Mouse (Mus musculus): ENCODE results near the gene Htr5a. TPM values are rescaled to one million over a fixed set of nuclear protein-coding genes. Genes with fewer than 3 reads are reported as not detected.

The Htr5a gene
- polyA plus RNA-seq (2015; fragmentation: Nextera tagmentation; extraction: Ambion mirVana) = 0.66 and 0.72 TPM in 2 replicates

DNA sequence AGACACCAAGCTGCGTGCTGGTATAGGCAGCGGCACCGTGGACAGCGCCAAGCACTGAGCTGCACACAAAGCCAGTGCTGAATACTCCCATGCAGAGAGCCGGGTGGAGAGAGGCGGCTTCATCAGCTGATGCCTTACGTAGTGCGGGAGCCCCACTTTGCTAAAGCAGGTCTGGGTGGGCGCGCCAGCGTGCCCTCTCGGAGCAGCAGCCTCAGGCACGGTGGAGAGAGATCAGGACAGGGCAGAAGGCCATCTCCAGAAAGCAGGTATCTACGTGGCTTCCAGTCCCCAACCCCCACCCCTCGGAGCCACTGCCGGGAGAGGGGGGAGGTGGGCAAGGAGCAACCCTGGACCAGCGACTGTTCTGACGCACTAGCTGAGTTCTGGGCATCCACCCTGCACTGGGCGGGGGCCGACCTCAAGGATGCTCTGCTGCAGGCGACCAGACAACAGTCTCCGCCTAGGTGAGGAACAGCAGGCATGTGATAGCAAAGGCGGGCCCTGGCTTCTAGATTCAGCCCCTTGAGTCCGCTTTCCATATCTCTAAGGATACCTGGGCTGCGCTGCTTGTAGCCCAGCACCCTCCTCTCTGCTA lies at the start of gene Htr5a:
Gene Htr5a, plus strand, starts transcription at position 449 of the 595 bp plus-strand sequence.
- Histone ChIP-seq H3K4me1 (0 out of 2 replicates have a peak, but pooled peaks cover 4% of the 10 kb centered on the region), H3K27ac (replicated peaks) (no peak within 1 kb of the TSS), H3K4me3 (peak within 1 kb of the TSS; percentile 47), H3K9me3 (no peaks in the 10 kb centered on the region), H3K9ac (replicated peaks) (peak within 1 kb of the TSS; percentile 56), H3K27me3 (peaks cover 7% of the 10 kb centered on the region), H3K36me3 (no peaks in the 10 kb centered on the region), H3K4me2 (replicated peaks) (peak within 1 kb of the TSS; percentile 71)
- WGBS = 4% methylated on average over 25 of the region's 25 CpGs
- ATAC-seq (replicated peaks) = peak; percentile 88

DNA sequence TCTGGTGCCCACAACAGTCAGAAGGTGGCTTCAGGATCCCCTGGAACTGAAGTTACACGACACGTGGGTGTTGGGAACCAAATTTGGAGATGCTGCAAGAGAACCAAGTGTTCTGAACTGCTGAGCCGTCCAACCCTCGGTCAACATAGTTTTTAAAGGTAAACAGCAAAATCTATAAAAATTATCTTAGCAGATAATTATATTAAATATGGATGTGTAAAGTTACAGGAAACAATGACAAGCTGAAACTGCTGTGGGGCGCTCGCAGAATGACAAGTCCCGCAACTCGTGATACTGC lies 49.8 kb upstream of the Htr5a start:
- Histone ChIP-seq H3K4me2 (replicated peaks) (peak overlapping the region; percentile 67), H3K4me3 (peak overlapping the region; percentile 82), H3K27ac (replicated peaks) (peak overlapping the region; percentile 94), H3K36me3 (peaks cover 12% of the 10 kb centered on the region), H3K27me3 (no peaks in the 10 kb centered on the region), H3K4me1 (peaks cover 24% of the 10 kb centered on the region), H3K9ac (replicated peaks) (peak overlapping the region; percentile 79), H3K9me3 (no peaks in the 10 kb centered on the region)
- ATAC-seq (replicated peaks) = no peak
- 14% methylated on average over 8 of the region's 8 CpGs for WGBS

- peak overlapping the region; percentile 82; the same call in 1 of the 2 replicates for H3K4me3 ChIP-seq
- no peaks in the 10 kb centered on the region for H3K9me3 ChIP-seq
- H3K27ac ChIP-seq (replicated peaks) = no peak overlapping the region
- 57% methylated on average over 9 of the region's 9 CpGs for WGBS
- no peaks in the 10 kb centered on the region for H3K27me3 ChIP-seq
- H3K36me3 ChIP-seq = peaks cover 7% of the 10 kb centered on the region; the same call in 1 of the 2 replicates
- peak overlapping the region; percentile 67 for H3K4me2 ChIP-seq (replicated peaks)
- H3K9ac ChIP-seq (replicated peaks) = no peak overlapping the region
- peaks cover 24% of the 10 kb centered on the region for H3K4me1 ChIP-seq
- no peak for ATAC-seq (replicated peaks)
These were observed 49.3 kb upstream of the Htr5a start for GRCm38 (mm10) chr5:27792531-27793205.

GRCm38 (mm10) chr5:27793923-27794322 lies 48.0 kb upstream of the Htr5a start:
- Histone ChIP-seq H3K27me3 (no peaks in the 10 kb centered on the region), H3K4me1 (peaks cover 24% of the 10 kb centered on the region), H3K4me2 (replicated peaks) (no peak overlapping the region), H3K9ac (replicated peaks) (no peak overlapping the region), H3K4me3 (no peak overlapping the region), H3K27ac (replicated peaks) (no peak overlapping the region), H3K36me3 (no peaks in the 10 kb centered on the region), H3K9me3 (no peaks in the 10 kb centered on the region)
- WGBS = 3% methylated on average over 1 of the region's 1 CpGs
- no peak for ATAC-seq (replicated peaks)

- ATAC-seq (replicated peaks) = no peak
- H3K9me3 ChIP-seq = no peaks in the 10 kb centered on the region
- H3K4me3 ChIP-seq = no peak overlapping the region
- WGBS = 90% methylated on average over 2 of the region's 2 CpGs
- H3K36me3 ChIP-seq = no peaks in the 10 kb centered on the region
- no peaks in the 10 kb centered on the region for H3K27me3 ChIP-seq
- no peak overlapping the region for H3K4me2 ChIP-seq (replicated peaks)
- H3K9ac ChIP-seq (replicated peaks) = no peak overlapping the region
- no peak overlapping the region for H3K27ac ChIP-seq (replicated peaks)
- no peaks in the 10 kb centered on the region for H3K4me1 ChIP-seq
These were observed 27.7 kb upstream of the Htr5a start for GRCm38 (mm10) chr5:27814282-27814681.

GRCm38 (mm10) chr5:27818840-27819672 lies 22.9 kb upstream of the Htr5a start:
- ATAC-seq (replicated peaks) = no peak
- no peaks in the 10 kb centered on the region for H3K27me3 ChIP-seq
- H3K4me3 ChIP-seq = no peak overlapping the region
- H3K27ac ChIP-seq (replicated peaks) = no peak overlapping the region
- H3K36me3 ChIP-seq = no peaks in the 10 kb centered on the region
- H3K4me2 ChIP-seq (replicated peaks) = no peak overlapping the region
- H3K9me3 ChIP-seq = no peaks in the 10 kb centered on the region
- H3K4me1 ChIP-seq = no peaks in the 10 kb centered on the region
- H3K9ac ChIP-seq (replicated peaks) = no peak overlapping the region
- WGBS = 42% methylated on average over 3 of the region's 3 CpGs

DNA sequence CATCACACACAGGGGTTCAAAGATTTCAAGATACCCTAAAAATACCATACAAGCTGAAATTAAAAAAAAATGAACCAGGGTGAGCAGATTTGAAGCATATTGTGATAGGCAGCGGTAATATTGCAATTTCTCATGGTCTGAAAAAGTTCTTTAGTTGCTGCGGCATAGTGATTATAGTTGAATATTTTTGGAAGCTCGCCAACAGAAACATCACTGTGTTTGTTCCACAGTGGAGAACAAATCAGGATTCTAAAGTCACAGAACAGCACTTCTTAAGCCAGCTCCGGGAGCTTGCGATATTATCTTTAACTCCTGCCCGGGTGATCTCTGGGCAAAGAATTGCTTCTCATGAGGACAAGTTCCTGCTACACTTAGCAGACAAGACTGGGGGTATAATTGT lies 20.8 kb upstream of the Htr5a start:
- no peak overlapping the region for H3K4me3 ChIP-seq
- H3K27me3 ChIP-seq = no peaks in the 10 kb centered on the region
- H3K4me1 ChIP-seq = no peaks in the 10 kb centered on the region
- no peak overlapping the region for H3K9ac ChIP-seq (replicated peaks)
- H3K36me3 ChIP-seq = no peaks in the 10 kb centered on the region
- H3K9me3 ChIP-seq = no peaks in the 10 kb centered on the region
- H3K27ac ChIP-seq (replicated peaks) = no peak overlapping the region
- H3K4me2 ChIP-seq (replicated peaks) = no peak overlapping the region
- ATAC-seq (replicated peaks) = no peak
- 80% methylated on average over 6 of the region's 6 CpGs for WGBS

GRCm38 (mm10) chr5:27827971-27828370 lies 14.0 kb upstream of the Htr5a start:
- Histone ChIP-seq H3K4me2 (replicated peaks) (no peak overlapping the region), H3K27me3 (no peaks in the 10 kb centered on the region), H3K9ac (replicated peaks) (no peak overlapping the region), H3K4me3 (no peak overlapping the region), H3K9me3 (no peaks in the 10 kb centered on the region), H3K4me1 (no peaks in the 10 kb centered on the region), H3K27ac (replicated peaks) (no peak overlapping the region), H3K36me3 (no peaks in the 10 kb centered on the region)
- WGBS = 85% methylated on average over 7 of the region's 7 CpGs
- ATAC-seq (replicated peaks) = no peak

DNA sequence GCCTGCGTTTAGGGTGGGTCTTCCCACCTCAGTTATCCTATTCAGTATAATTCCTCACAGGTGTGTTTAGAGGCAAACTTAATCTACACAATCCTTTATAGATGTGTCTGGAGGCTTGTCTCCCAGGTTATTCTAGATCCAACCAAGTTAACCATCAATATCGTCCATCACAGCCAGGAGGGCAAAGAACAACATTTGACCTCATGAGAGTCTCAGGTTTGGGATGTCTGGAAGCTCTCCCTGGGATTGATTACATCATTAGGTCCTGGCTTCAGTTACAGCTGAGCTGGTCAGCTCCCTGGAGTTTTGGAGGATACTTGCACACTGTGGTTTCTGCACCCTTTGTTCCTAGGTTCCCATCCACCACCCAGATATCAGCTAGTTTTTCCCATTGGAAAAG lies 6.9 kb upstream of the Htr5a start:
- no peak overlapping the region for H3K27ac ChIP-seq (replicated peaks)
- 95% methylated on average over 2 of the region's 2 CpGs for WGBS
- no peaks in the 10 kb centered on the region for H3K9me3 ChIP-seq
- no peak overlapping the region for H3K4me3 ChIP-seq
- H3K9ac ChIP-seq (replicated peaks) = no peak overlapping the region
- no peaks in the 10 kb centered on the region for H3K4me1 ChIP-seq
- no peak overlapping the region for H3K4me2 ChIP-seq (replicated peaks)
- H3K27me3 ChIP-seq = no peaks in the 10 kb centered on the region
- no peaks in the 10 kb centered on the region for H3K36me3 ChIP-seq
- no peak for ATAC-seq (replicated peaks)

GRCm38 (mm10) chr5:27838061-27838460 lies 3.9 kb upstream of the Htr5a start:
- 0 out of 2 replicates have a peak, but pooled peaks cover 4% of the 10 kb centered on the region for H3K4me1 ChIP-seq
- H3K9ac ChIP-seq (replicated peaks) = no peak overlapping the region
- no peak overlapping the region for H3K27ac ChIP-seq (replicated peaks)
- H3K27me3 ChIP-seq = peaks cover 7% of the 10 kb centered on the region
- no peak overlapping the region for H3K4me3 ChIP-seq
- H3K36me3 ChIP-seq = no peaks in the 10 kb centered on the region
- no peaks in the 10 kb centered on the region for H3K9me3 ChIP-seq
- 58% methylated on average over 4 of the region's 4 CpGs for WGBS
- no peak overlapping the region for H3K4me2 ChIP-seq (replicated peaks)
- no peak for ATAC-seq (replicated peaks)

GRCm38 (mm10) chr5:27842671-27843320 lies 847 bp downstream of the Htr5a start:
- ATAC-seq (replicated peaks) = peak; percentile 27
- Histone ChIP-seq H3K9me3 (no peaks in the 10 kb centered on the region), H3K4me1 (0 out of 2 replicates have a peak, but pooled peaks cover 4% of the 10 kb centered on the region), H3K4me3 (peak overlapping the region; percentile 47; the same call in 1 of the 2 replicates), H3K27me3 (peaks cover 7% of the 10 kb centered on the region), H3K9ac (replicated peaks) (no peak overlapping the region), H3K27ac (replicated peaks) (no peak overlapping the region), H3K4me2 (replicated peaks) (peak overlapping the region; percentile 71; the same call in 1 of the 2 replicates), H3K36me3 (no peaks in the 10 kb centered on the region)
- 70% methylated on average over 28 of the region's 28 CpGs for WGBS

DNA sequence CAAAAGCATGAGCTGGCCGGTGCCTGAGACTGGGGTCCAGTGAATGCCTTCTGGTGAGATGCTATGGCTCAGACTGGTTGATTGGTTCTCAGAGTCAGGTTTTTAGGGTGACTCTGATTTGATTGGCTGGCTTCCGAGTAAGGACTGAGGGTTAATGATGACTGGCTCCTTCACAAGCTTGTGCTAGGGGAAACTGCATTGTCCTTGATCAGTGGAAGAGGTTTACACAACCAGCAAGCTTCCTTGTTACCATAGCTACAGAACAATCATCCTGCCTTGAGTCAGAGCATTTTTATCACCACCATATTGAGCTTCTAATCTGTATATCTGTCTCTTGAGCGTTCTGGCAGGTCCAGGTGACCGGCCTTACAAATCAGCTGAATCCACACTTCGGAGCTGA lies 5.0 kb downstream of the Htr5a start:
- H3K9ac ChIP-seq (replicated peaks) = no peak overlapping the region
- ATAC-seq (replicated peaks) = peak; percentile 44
- H3K36me3 ChIP-seq = no peaks in the 10 kb centered on the region
- no peak overlapping the region for H3K4me3 ChIP-seq
- 56% methylated on average over 5 of the region's 5 CpGs for WGBS
- H3K4me2 ChIP-seq (replicated peaks) = no peak overlapping the region
- no peaks in the 10 kb centered on the region for H3K9me3 ChIP-seq
- H3K27ac ChIP-seq (replicated peaks) = no peak overlapping the region
- peaks cover 7% of the 10 kb centered on the region for H3K27me3 ChIP-seq
- H3K4me1 ChIP-seq = 0 out of 2 replicates have a peak, but pooled peaks cover under 1% of the 10 kb centered on the region
